1 mouse cellular context compared by ENCODE assay signal in the genomic region with DNA sequence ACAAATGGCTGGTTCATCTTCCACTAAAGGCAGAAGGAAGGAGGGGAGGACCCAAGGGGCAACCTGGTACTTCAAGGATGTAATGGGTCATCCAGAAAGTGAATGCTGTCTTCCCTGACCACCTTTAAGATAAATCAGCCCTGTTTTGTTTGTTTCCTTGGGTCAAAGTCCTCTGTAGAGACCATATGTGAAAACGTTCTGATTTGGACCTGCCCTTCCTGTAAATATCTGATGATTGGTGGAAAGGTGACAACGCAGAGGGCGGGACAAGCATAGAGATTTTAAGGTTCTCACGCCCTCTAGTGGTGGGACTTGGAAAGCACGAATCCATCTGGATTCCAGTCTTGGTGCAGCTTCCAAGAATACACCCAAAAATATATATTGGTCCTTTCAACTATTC.
TF ChIP-seq lines count a peak whose summit lies in the region.

No protein-coding gene starts in this region.

TF ChIP-seq in MEL, 35 proteins besides CTCF, POLR2A, EP300 and RAD21 (continued from another document):
- TF ChIP-seq RCOR1 (IDR thresholded peaks at IDR 0.05; ENCODE audit: low read depth, low read length) (0 out of 2 replicates have a peak, but pooled peaks have one; percentile 26), SIN3A (IDR thresholded peaks at IDR 0.05; ENCODE audit: low read length) (peak; percentile 87), MAX (IDR thresholded peaks at IDR 0.05; ENCODE audit: low read length) (0 out of 2 replicates have a peak, but pooled peaks have one; percentile 14), ELF1 (IDR thresholded peaks at IDR 0.05; ENCODE audit: low read depth, low read length) (peak; percentile 35; the same call in 1 of the 2 replicates), TBP (IDR thresholded peaks at IDR 0.05; ENCODE audit: low read depth, low read length) (peak; percentile 58), NRF1 (IDR thresholded peaks at IDR 0.05; ENCODE audit: insufficient read depth, low read depth, low read length, poor library complexity, severe bottlenecking) (no peak), KAT2A (conservative IDR thresholded peaks at IDR 0.05; ENCODE audit: low read depth, low read length) (no peak), UBTF (IDR thresholded peaks at IDR 0.05; ENCODE audit: borderline replicate concordance, insufficient read depth, low read depth, low read length) (no peak), CHD1 (IDR thresholded peaks at IDR 0.05; ENCODE audit: low read depth, low read length) (no peak), HCFC1 (IDR thresholded peaks at IDR 0.05; ENCODE audit: low read depth, low read length) (no peak), ZKSCAN1 (IDR thresholded peaks at IDR 0.05; ENCODE audit: low read depth, low read length) (no peak), POLR2AphosphoS5 (IDR thresholded peaks at IDR 0.05; ENCODE audit: borderline replicate concordance, low read depth, low read length) (no peak), USF1 (IDR thresholded peaks at IDR 0.05; ENCODE audit: low read depth, low read length) (no peak), USF2 (IDR thresholded peaks at IDR 0.05; ENCODE audit: borderline replicate concordance in 1 of 2, insufficient read depth in 1 of 2, low read depth in 1 of 2, low read length in 2 of 2) (no peak), MAZ (IDR thresholded peaks at IDR 0.05; ENCODE audit: low read depth, low read length) (0 out of 2 replicates have a peak, but pooled peaks have one; percentile 8), MYC (IDR thresholded peaks at IDR 0.05; ENCODE audit: low read depth, low read length) (no peak), MYB (IDR thresholded peaks at IDR 0.05; ENCODE audit: low read depth, low read length) (no peak), MEF2A (IDR thresholded peaks at IDR 0.05; ENCODE audit: extremely low read depth, insufficient replicate concordance, low read depth, low read length, poor library complexity, severe bottlenecking) (no peak), BHLHE40 (IDR thresholded peaks at IDR 0.05; ENCODE audit: borderline replicate concordance, low read depth, low read length) (0 out of 2 replicates have a peak, but pooled peaks have one; percentile 41), MXI1 (IDR thresholded peaks at IDR 0.05; ENCODE audit: low read depth, low read length) (no peak; the same call in 1 of the 2 replicates), SMC3 (IDR thresholded peaks at IDR 0.05; ENCODE audit: low read depth, low read length) (peak; percentile 76), JUND (IDR thresholded peaks at IDR 0.05; ENCODE audit: low read depth, low read length) (no peak), ZNF384 (IDR thresholded peaks at IDR 0.05; ENCODE audit: low read depth, low read length) (no peak), E2F4 (IDR thresholded peaks at IDR 0.05; ENCODE audit: borderline replicate concordance, low read depth, low read length) (no peak), GABPA (IDR thresholded peaks at IDR 0.05; ENCODE audit: low read depth, low read length) (no peak), POLR2AphosphoS2 (IDR thresholded peaks at IDR 0.05; ENCODE audit: low read length) (no peak)
